In genomic region chr2:156814893-156815292, GRCm38 (mm10) we compare ENCODE assay signal across 12 mouse cellular contexts. TPM values are rescaled to one million over a fixed set of nuclear protein-coding genes. Genes with fewer than 3 reads are reported as not detected.
DNase-seq lines count a peak whose midpoint lies in the region; ATAC-seq and TF ChIP-seq lines count a peak whose summit lies in the region.
"Had no signal": no experiment of that assay in that cellular context is flagged by ENCODE, and none has a peak within 500 bp of the region (broad histone marks: within the 10 kb centered on the region; RNA-seq: fewer than 3 reads in every experiment).

No protein-coding gene starts in this region.

- peaks cover 3% of the 10 kb centered on the region for H3K4me1 ChIP-seq in hindbrain, embryonic 11.5 days (replicated peaks; ENCODE audit: control insufficient read depth, insufficient read depth, low read length)
- H3K4me1 ChIP-seq in hindbrain, postnatal 0 days (ENCODE audit: insufficient read depth, low read length) = no peaks in the 10 kb centered on the region
- peaks cover 16% of the 10 kb centered on the region for H3K4me1 ChIP-seq in midbrain, embryonic 11.5 days (ENCODE audit: control insufficient read depth, insufficient read depth, low read length)
- no peaks in the 10 kb centered on the region for H3K4me1 ChIP-seq in midbrain, embryonic 15.5 days
- H3K4me1 ChIP-seq in intestine, embryonic 15.5 days (replicated peaks) = peaks cover 15% of the 10 kb centered on the region
- peaks cover 14% of the 10 kb centered on the region; the same call in 1 of the 2 replicates for H3K4me1 ChIP-seq in stomach, embryonic 14.5 days (ENCODE audit: control insufficient read depth, insufficient read depth, low read length)

- 0 out of 2 replicates have a peak overlapping the region, but pooled peaks have one; percentile 33 for H3K27ac ChIP-seq in hindbrain, embryonic 11.5 days (ENCODE audit: low read depth, low read length)
- H3K27ac ChIP-seq in hindbrain, postnatal 0 days = no peak overlapping the region
- H3K27ac ChIP-seq in midbrain, embryonic 11.5 days (ENCODE audit: low read depth, low read length) = no peak overlapping the region; the same call in 1 of the 2 replicates
- H3K27ac ChIP-seq in midbrain, embryonic 15.5 days = no peak overlapping the region
- H3K27ac ChIP-seq in intestine, embryonic 15.5 days = peak overlapping the region; percentile 42; the same call in 1 of the 2 replicates
- H3K27ac ChIP-seq in stomach, embryonic 14.5 days (ENCODE audit: low read length) = peak overlapping the region; percentile 64

- H3K4me2 ChIP-seq in hindbrain, embryonic 11.5 days (replicated peaks; ENCODE audit: low read depth, low read length) = no peak overlapping the region
- no peak overlapping the region for H3K4me2 ChIP-seq in hindbrain, postnatal 0 days (ENCODE audit: low read depth, low read length)
- H3K4me2 ChIP-seq in midbrain, embryonic 11.5 days = no peak overlapping the region
- no peak overlapping the region for H3K4me2 ChIP-seq in midbrain, embryonic 15.5 days
- no peak overlapping the region for H3K4me2 ChIP-seq in intestine, embryonic 15.5 days (replicated peaks)
- H3K4me2 ChIP-seq in stomach, embryonic 14.5 days (replicated peaks; ENCODE audit: low read depth, low read length) = 0 out of 2 replicates have a peak overlapping the region, but pooled peaks have one; percentile 1

- intact Hi-C loops in gastrocnemius, postnatal 14 days (cut with DNase I; ENCODE audit: low total_unique reads) = no loop called here

- TF ChIP-seq CTCF in hindbrain, postnatal 0 days (IDR thresholded peaks at IDR 0.05; ENCODE audit: low read depth) = no peak

- WGBS in hindbrain, embryonic 11.5 days = 48% methylated on average over 5 of the region's 5 CpGs
- 43% methylated on average over 5 of the region's 5 CpGs for WGBS in hindbrain, postnatal 0 days
- WGBS in midbrain, embryonic 11.5 days = 40% methylated on average over 5 of the region's 5 CpGs
- 27% methylated on average over 5 of the region's 5 CpGs for WGBS in midbrain, embryonic 15.5 days
- 16% methylated on average over 5 of the region's 5 CpGs for WGBS in intestine, embryonic 15.5 days
- 22% methylated on average over 5 of the region's 5 CpGs for WGBS in stomach, embryonic 14.5 days

- no peak for ATAC-seq in hindbrain, embryonic 11.5 days (ENCODE audit: low FRiP score)
- no peak for ATAC-seq in hindbrain, postnatal 0 days
- ATAC-seq in midbrain, embryonic 11.5 days (ENCODE audit: low FRiP score) = no peak
- ATAC-seq in midbrain, embryonic 15.5 days (replicated peaks) = no peak
- ATAC-seq in intestine, embryonic 15.5 days = no peak
- ATAC-seq in stomach, embryonic 14.5 days (ENCODE audit: insufficient number of reproducible peaks, insufficient read depth, low FRiP score, low read depth) = no peak; the same call in 1 of the 2 replicates
- no peak for ATAC-seq in inflammation-experienced regulatory T-cells, adult 6 months

- H3K9me3 ChIP-seq in hindbrain, embryonic 11.5 days (ENCODE audit: control insufficient read depth, low read length) = no peaks in the 10 kb centered on the region
- H3K9me3 ChIP-seq in hindbrain, postnatal 0 days (ENCODE audit: low read length) = no peaks in the 10 kb centered on the region
- H3K9me3 ChIP-seq in midbrain, embryonic 11.5 days (ENCODE audit: control insufficient read depth, low read length) = no peaks in the 10 kb centered on the region
- no peaks in the 10 kb centered on the region for H3K9me3 ChIP-seq in midbrain, embryonic 15.5 days
- H3K9me3 ChIP-seq in intestine, embryonic 15.5 days = no peaks in the 10 kb centered on the region
- H3K9me3 ChIP-seq in stomach, embryonic 14.5 days (ENCODE audit: control insufficient read depth, low read depth, low read length) = no peaks in the 10 kb centered on the region
- H3K9me3 ChIP-seq: limb, embryonic 13.5 days had no signal

- H3K4me3 ChIP-seq in hindbrain, embryonic 11.5 days (ENCODE audit: low read depth, low read length) = no peak overlapping the region
- no peak overlapping the region for H3K4me3 ChIP-seq in hindbrain, postnatal 0 days (ENCODE audit: low read length)
- H3K4me3 ChIP-seq in midbrain, embryonic 11.5 days (ENCODE audit: low read depth, low read length) = no peak overlapping the region
- H3K4me3 ChIP-seq in midbrain, embryonic 15.5 days = no peak overlapping the region
- no peak overlapping the region for H3K4me3 ChIP-seq in intestine, embryonic 15.5 days (replicated peaks)
- no peak overlapping the region for H3K4me3 ChIP-seq in stomach, embryonic 14.5 days (ENCODE audit: low read depth, low read length)
- H3K4me3 ChIP-seq: limb, embryonic 13.5 days had no signal

- DNase-seq in hindbrain, embryonic 11.5 days (ENCODE audit: low spot score) = no peak
- no peak for DNase-seq in hindbrain, postnatal 0 days (ENCODE audit: low spot score)
- peak; percentile 84 for DNase-seq in midbrain, embryonic 11.5 days (ENCODE audit: low spot score, missing footprints)
- no peak for DNase-seq in gastrocnemius, postnatal 14 days
- DNase-seq: cerebellum, adult 9-10 months; right cerebral cortex, postnatal 4 days; thymus, postnatal 25 days had no signal

- no peaks in the 10 kb centered on the region for H3K36me3 ChIP-seq in hindbrain, embryonic 11.5 days (ENCODE audit: control insufficient read depth, insufficient read depth, low read length)
- no peaks in the 10 kb centered on the region for H3K36me3 ChIP-seq in hindbrain, postnatal 0 days (ENCODE audit: insufficient read depth, low read length)
- H3K36me3 ChIP-seq in midbrain, embryonic 11.5 days (ENCODE audit: control insufficient read depth, insufficient read depth, low read length) = no peaks in the 10 kb centered on the region
- H3K36me3 ChIP-seq in midbrain, embryonic 15.5 days (replicated peaks) = no peaks in the 10 kb centered on the region
- H3K36me3 ChIP-seq in intestine, embryonic 15.5 days = no peaks in the 10 kb centered on the region
- H3K36me3 ChIP-seq in stomach, embryonic 14.5 days (ENCODE audit: control insufficient read depth, insufficient read depth, low read length) = no peaks in the 10 kb centered on the region
- H3K36me3 ChIP-seq: limb, embryonic 13.5 days had no signal

- H3K27me3 ChIP-seq in hindbrain, embryonic 11.5 days (ENCODE audit: control insufficient read depth, insufficient read depth, low read length) = no peaks in the 10 kb centered on the region
- H3K27me3 ChIP-seq in hindbrain, postnatal 0 days (ENCODE audit: insufficient read depth, low read length) = no peaks in the 10 kb centered on the region
- no peaks in the 10 kb centered on the region for H3K27me3 ChIP-seq in midbrain, embryonic 11.5 days (ENCODE audit: control insufficient read depth, insufficient read depth, low read length)
- H3K27me3 ChIP-seq in midbrain, embryonic 15.5 days (replicated peaks) = no peaks in the 10 kb centered on the region
- no peaks in the 10 kb centered on the region for H3K27me3 ChIP-seq in intestine, embryonic 15.5 days (replicated peaks)
- no peaks in the 10 kb centered on the region for H3K27me3 ChIP-seq in stomach, embryonic 14.5 days (ENCODE audit: control insufficient read depth, insufficient read depth, low read length)
- H3K27me3 ChIP-seq: limb, embryonic 13.5 days had no signal

- H3K9ac ChIP-seq in hindbrain, embryonic 11.5 days (ENCODE audit: low read depth, low read length) = no peak overlapping the region
- no peak overlapping the region for H3K9ac ChIP-seq in hindbrain, postnatal 0 days (replicated peaks; ENCODE audit: low read length)
- H3K9ac ChIP-seq in midbrain, embryonic 11.5 days (ENCODE audit: low read length) = peak overlapping the region; percentile 0; the same call in 1 of the 2 replicates
- H3K9ac ChIP-seq in midbrain, embryonic 15.5 days = no peak overlapping the region
- H3K9ac ChIP-seq in intestine, embryonic 15.5 days = no peak overlapping the region
- no peak overlapping the region for H3K9ac ChIP-seq in stomach, embryonic 14.5 days (replicated peaks; ENCODE audit: low read depth, low read length)
- H3K9ac ChIP-seq: limb, embryonic 13.5 days had no signal

RNA-seq across cellular contexts. Expression of gene Tgif2, which starts 24.9 kb away (rescaled TPM):
- polyA plus RNA-seq in hindbrain, embryonic 11.5 days (2014; fragmentation: Nextera tagmentation; extraction: Ambion mirVana) = 69.6 and 71.8 TPM in 2 replicates
- total RNA-seq in hindbrain, postnatal 0 days (2014; rRNA removed) = 18.2 and 26.6 TPM in 2 replicates
- 12.6 and 14.4 TPM in 2 replicates for polyA plus RNA-seq in hindbrain, postnatal 0 days (2015; fragmentation: Nextera tagmentation; extraction: Ambion mirVana)
- polyA plus RNA-seq in midbrain, embryonic 11.5 days (2014; fragmentation: Nextera tagmentation; extraction: Ambion mirVana) = 81.2 and 88.6 TPM in 2 replicates
- polyA plus RNA-seq in midbrain, embryonic 15.5 days (2015; fragmentation: Nextera tagmentation; extraction: Ambion mirVana) = 19.9 and 21.9 TPM in 2 replicates
- polyA plus RNA-seq in intestine, embryonic 15.5 days (2015; fragmentation: Nextera tagmentation; extraction: Ambion mirVana) = 34.3 and 38.3 TPM in 2 replicates
- 67.1 and 73.7 TPM in 2 replicates for polyA plus RNA-seq in stomach, embryonic 14.5 days (2014; fragmentation: Nextera tagmentation; extraction: Ambion mirVana)
- 1 to 10 TPM; 2.9 to 3.1 TPM for total RNA-seq in gastrocnemius, postnatal 14 days (2021)
- 1 to 10 TPM; 3.1 to 9.7 (median 4.6) TPM for polyA plus RNA-seq in inflammation-experienced regulatory T-cells, adult 6 months (2017; shearing (Covaris generic))

RNA-seq across cellular contexts. Expression of gene Myl9, which starts 39.7 kb away (rescaled TPM):
- 96.1 and 133 TPM in 2 replicates for polyA plus RNA-seq in hindbrain, embryonic 11.5 days (2014; fragmentation: Nextera tagmentation; extraction: Ambion mirVana)
- 38.4 and 41.7 TPM in 2 replicates for total RNA-seq in hindbrain, postnatal 0 days (2014; rRNA removed)
- polyA plus RNA-seq in hindbrain, postnatal 0 days (2015; fragmentation: Nextera tagmentation; extraction: Ambion mirVana) = 32.5 and 38.4 TPM in 2 replicates
- polyA plus RNA-seq in midbrain, embryonic 11.5 days (2014; fragmentation: Nextera tagmentation; extraction: Ambion mirVana) = 112 and 118 TPM in 2 replicates
- polyA plus RNA-seq in midbrain, embryonic 15.5 days (2015; fragmentation: Nextera tagmentation; extraction: Ambion mirVana) = 41.2 and 41.6 TPM in 2 replicates
- polyA plus RNA-seq in intestine, embryonic 15.5 days (2015; fragmentation: Nextera tagmentation; extraction: Ambion mirVana) = 1,100 and 1,103 TPM in 2 replicates
- polyA plus RNA-seq in stomach, embryonic 14.5 days (2014; fragmentation: Nextera tagmentation; extraction: Ambion mirVana) = 1,732 and 1,736 TPM in 2 replicates
- total RNA-seq in gastrocnemius, postnatal 14 days (2021) = 100 to 1,000 TPM; 165 to 224 TPM
- polyA plus RNA-seq in inflammation-experienced regulatory T-cells, adult 6 months (2017; shearing (Covaris generic)) = not detected

RNA-seq across cellular contexts. Expression of gene 4930518I15Rik, which starts 42.9 kb away (rescaled TPM):
- 5.9 and 8.6 TPM in 2 replicates for polyA plus RNA-seq in hindbrain, embryonic 11.5 days (2014; fragmentation: Nextera tagmentation; extraction: Ambion mirVana)
- 1.7 and 4.4 TPM in 2 replicates for total RNA-seq in hindbrain, postnatal 0 days (2014; rRNA removed)
- polyA plus RNA-seq in hindbrain, postnatal 0 days (2015; fragmentation: Nextera tagmentation; extraction: Ambion mirVana) = 3.6 and 3.8 TPM in 2 replicates
- polyA plus RNA-seq in midbrain, embryonic 11.5 days (2014; fragmentation: Nextera tagmentation; extraction: Ambion mirVana) = 4.7 TPM in 2 replicates
- 11.3 and 11.6 TPM in 2 replicates for polyA plus RNA-seq in midbrain, embryonic 15.5 days (2015; fragmentation: Nextera tagmentation; extraction: Ambion mirVana)
- polyA plus RNA-seq in intestine, embryonic 15.5 days (2015; fragmentation: Nextera tagmentation; extraction: Ambion mirVana) = 5.3 and 6.7 TPM in 2 replicates
- 8.0 and 9.1 TPM in 2 replicates for polyA plus RNA-seq in stomach, embryonic 14.5 days (2014; fragmentation: Nextera tagmentation; extraction: Ambion mirVana)
- under 1 TPM; 0.35 to 0.44 TPM for total RNA-seq in gastrocnemius, postnatal 14 days (2021)
- 10 to 100 TPM; 13.4 to 30.1 (median 27.0) TPM for polyA plus RNA-seq in inflammation-experienced regulatory T-cells, adult 6 months (2017; shearing (Covaris generic))

RNA-seq across cellular contexts. Expression of gene Rab5if, which starts 48.0 kb away (rescaled TPM):
- 208 and 214 TPM in 2 replicates for polyA plus RNA-seq in hindbrain, embryonic 11.5 days (2014; fragmentation: Nextera tagmentation; extraction: Ambion mirVana)
- total RNA-seq in hindbrain, postnatal 0 days (2014; rRNA removed) = 131 and 135 TPM in 2 replicates
- polyA plus RNA-seq in hindbrain, postnatal 0 days (2015; fragmentation: Nextera tagmentation; extraction: Ambion mirVana) = 158 and 160 TPM in 2 replicates
- polyA plus RNA-seq in midbrain, embryonic 11.5 days (2014; fragmentation: Nextera tagmentation; extraction: Ambion mirVana) = 196 and 205 TPM in 2 replicates
- 135 and 139 TPM in 2 replicates for polyA plus RNA-seq in midbrain, embryonic 15.5 days (2015; fragmentation: Nextera tagmentation; extraction: Ambion mirVana)
- polyA plus RNA-seq in intestine, embryonic 15.5 days (2015; fragmentation: Nextera tagmentation; extraction: Ambion mirVana) = 304 and 311 TPM in 2 replicates
- polyA plus RNA-seq in stomach, embryonic 14.5 days (2014; fragmentation: Nextera tagmentation; extraction: Ambion mirVana) = 189 and 202 TPM in 2 replicates
- 10 to 100 TPM; 75.1 to 77.1 TPM for total RNA-seq in gastrocnemius, postnatal 14 days (2021)
- polyA plus RNA-seq in inflammation-experienced regulatory T-cells, adult 6 months (2017; shearing (Covaris generic)) = 1 to 10 TPM; 3.3 to 4.6 (median 3.3) TPM

Comparison
In these comparisons a context has a peak if more than half of its experiments do, and no peak if none do; other contexts are left out.
1. H3K27ac ChIP-seq: peak in hindbrain, embryonic 11.5 days (single experiment), intestine, embryonic 15.5 days (single experiment) and stomach, embryonic 14.5 days (single experiment); none in hindbrain, postnatal 0 days (single experiment), midbrain, embryonic 11.5 days (single experiment) and midbrain, embryonic 15.5 days (single experiment).
2. RNA of gene Myl9, which starts 39.7 kb away (polyA plus RNA-seq): 1,732 to 1,736 TPM in stomach, embryonic 14.5 days, 1,100 to 1,103 TPM in intestine, embryonic 15.5 days, 96.1 to 133 TPM in hindbrain, embryonic 11.5 days, 112 to 118 TPM in midbrain, embryonic 11.5 days, 41.2 to 41.6 TPM in midbrain, embryonic 15.5 days and 32.5 to 38.4 TPM in hindbrain, postnatal 0 days; not detected in inflammation-experienced regulatory T-cells, adult 6 months; every median in the first group is over 10 times any median in the second.